ENCODE assay signal across 26 mouse cellular contexts in genomic region chr2:5028047-5028446, GRCm38 (mm10). TPM values are rescaled to one million over a fixed set of nuclear protein-coding genes. Genes with fewer than 3 reads are reported as not detected.
DNase-seq lines count a peak whose midpoint lies in the region; ATAC-seq and TF ChIP-seq lines count a peak whose summit lies in the region.
"Had no signal": no experiment of that assay in that cellular context is flagged by ENCODE, and none has a peak within 500 bp of the region (broad histone marks: within the 10 kb centered on the region; RNA-seq: fewer than 3 reads in every experiment).

No protein-coding gene starts in this region.

- peak overlapping the region; percentile 65 for H3K27ac ChIP-seq in gastrocnemius, adult 2 months
- peak overlapping the region; percentile 48 for H3K27ac ChIP-seq in heart, adult 2 months
- H3K27ac ChIP-seq in heart, postnatal 0 days (ENCODE audit: low read depth): no peak overlapping the region
- no peak overlapping the region for H3K27ac ChIP-seq in forebrain, embryonic 11.5 days (ENCODE audit: low read depth, low read length)
- no peak overlapping the region for H3K27ac ChIP-seq in midbrain, embryonic 11.5 days (ENCODE audit: low read depth, low read length)
- H3K27ac ChIP-seq: forebrain, embryonic 13.5 days; kidney, embryonic 15.5 days; limb, embryonic 13.5 days; liver, embryonic 13.5 days; midbrain, embryonic 13.5 days had no signal

- H3K4me1 ChIP-seq in heart, adult 2 months (ENCODE audit: control insufficient read depth, insufficient read depth, low read length): no peaks in the 10 kb centered on the region
- no peaks in the 10 kb centered on the region for H3K4me1 ChIP-seq in heart, postnatal 0 days (ENCODE audit: control insufficient read depth, insufficient read depth)
- no peaks in the 10 kb centered on the region for H3K4me1 ChIP-seq in forebrain, embryonic 11.5 days (replicated peaks; ENCODE audit: control insufficient read depth, insufficient read depth, low read length)
- no peaks in the 10 kb centered on the region for H3K4me1 ChIP-seq in midbrain, embryonic 11.5 days (ENCODE audit: control insufficient read depth, insufficient read depth, low read length)
- H3K4me1 ChIP-seq: kidney, embryonic 15.5 days; midbrain, embryonic 13.5 days had no signal

- TF ChIP-seq POLR2A in heart, adult 2 months (IDR thresholded peaks at IDR 0.05; ENCODE audit: insufficient read depth, low read depth, low read length): no peak

- ATAC-seq in heart, postnatal 0 days (ENCODE audit: insufficient read depth, low read depth): peak; percentile 78
- ATAC-seq in forebrain, embryonic 11.5 days (replicated peaks; ENCODE audit: low FRiP score): no peak
- no peak for ATAC-seq in midbrain, embryonic 11.5 days (ENCODE audit: low FRiP score)
- ATAC-seq: forebrain, embryonic 13.5 days; hindbrain, embryonic 16.5 days; midbrain, embryonic 13.5 days had no signal

- no peaks in the 10 kb centered on the region for H3K79me2 ChIP-seq in heart, adult 2 months (replicated peaks; ENCODE audit: control insufficient read depth, insufficient read depth, low read length)

- H3K36me3 ChIP-seq in heart, adult 2 months (ENCODE audit: control insufficient read depth, insufficient read depth, low read length): no peaks in the 10 kb centered on the region; the same call in 1 of the 2 replicates
- peaks cover 27% of the 10 kb centered on the region; the same call in 1 of the 2 replicates for H3K36me3 ChIP-seq in heart, postnatal 0 days (replicated peaks; ENCODE audit: control insufficient read depth, insufficient read depth, low read length)
- H3K36me3 ChIP-seq in forebrain, embryonic 11.5 days (ENCODE audit: control insufficient read depth, insufficient read depth, low read length): no peaks in the 10 kb centered on the region
- no peaks in the 10 kb centered on the region for H3K36me3 ChIP-seq in midbrain, embryonic 11.5 days (ENCODE audit: control insufficient read depth, insufficient read depth, low read length)
- H3K36me3 ChIP-seq: limb, embryonic 13.5 days; midbrain, embryonic 13.5 days had no signal

- 64% methylated on average over 7 of the region's 7 CpGs for WGBS in heart, adult 2 months
- 47% methylated on average over 7 of the region's 7 CpGs for WGBS in heart, postnatal 0 days
- 92% methylated on average over 7 of the region's 7 CpGs for whole genome bisulfite sequencing in forebrain, embryonic 11.5 days
- 91% methylated on average over 7 of the region's 7 CpGs for whole genome bisulfite sequencing in midbrain, embryonic 11.5 days

- no peaks in the 10 kb centered on the region for H3K9me3 ChIP-seq in heart, postnatal 0 days (replicated peaks; ENCODE audit: control insufficient read depth, low read length)
- no peaks in the 10 kb centered on the region for H3K9me3 ChIP-seq in forebrain, embryonic 11.5 days (ENCODE audit: control insufficient read depth, low read length)
- no peaks in the 10 kb centered on the region for H3K9me3 ChIP-seq in midbrain, embryonic 11.5 days (ENCODE audit: control insufficient read depth, low read length)
- H3K9me3 ChIP-seq: forebrain, embryonic 13.5 days; kidney, embryonic 15.5 days; liver, embryonic 13.5 days; midbrain, embryonic 13.5 days had no signal

- H3K4me3 ChIP-seq in gastrocnemius, adult 2 months: no peak overlapping the region
- no peak overlapping the region for H3K4me3 ChIP-seq in heart, adult 2 months
- H3K4me3 ChIP-seq in heart, postnatal 0 days (ENCODE audit: low read depth, low read length): no peak overlapping the region
- no peak overlapping the region for H3K4me3 ChIP-seq in forebrain, embryonic 11.5 days (ENCODE audit: low read depth, low read length)
- no peak overlapping the region for H3K4me3 ChIP-seq in midbrain, embryonic 11.5 days (ENCODE audit: low read depth, low read length)
- H3K4me3 ChIP-seq: forebrain, embryonic 13.5 days; kidney, embryonic 15.5 days; limb, embryonic 13.5 days; liver, embryonic 13.5 days; midbrain, embryonic 13.5 days had no signal

- H3K27me3 ChIP-seq in heart, adult 2 months (ENCODE audit: control insufficient read depth, insufficient read depth, low read length): no peaks in the 10 kb centered on the region
- no peaks in the 10 kb centered on the region for H3K27me3 ChIP-seq in heart, postnatal 0 days (ENCODE audit: control insufficient read depth, insufficient read depth, low read length)
- H3K27me3 ChIP-seq in forebrain, embryonic 11.5 days (ENCODE audit: control insufficient read depth, insufficient read depth, low read length): no peaks in the 10 kb centered on the region
- no peaks in the 10 kb centered on the region for H3K27me3 ChIP-seq in midbrain, embryonic 11.5 days (ENCODE audit: control insufficient read depth, insufficient read depth, low read length)
- H3K27me3 ChIP-seq: forebrain, embryonic 13.5 days; kidney, embryonic 15.5 days; limb, embryonic 13.5 days; liver, embryonic 13.5 days; midbrain, embryonic 13.5 days had no signal

- DNase-seq in gastrocnemius, adult 2 months: peak; percentile 45
- no peak for DNase-seq in gastrocnemius, postnatal 14 days
- DNase-seq in heart, adult 2 months: peak in 1 of 2 experiments; percentile 48
- DNase-seq in heart, postnatal 0 days (ENCODE audit: low spot score): peak; percentile 18
- DNase-seq in MN1 (ENCODE audit: low spot score): no peak
- DNase-seq in forebrain, embryonic 11.5 days (ENCODE audit: low spot score): no peak
- no peak for DNase-seq in midbrain, embryonic 11.5 days (ENCODE audit: low spot score, missing footprints)
- DNase-seq: adrenal gland, adult 2 months; cerebellum, adult 11-12 months; cerebellum, postnatal 14 days; kidney, adult 11 months; kidney, postnatal 36 days; liver, embryonic 13.5 days; lung, adult 2 months; right cerebral cortex, postnatal 14 days; spleen, adult 18-20 months had no signal

- TF ChIP-seq EP300 in heart, adult 2 months (IDR thresholded peaks at IDR 0.05; ENCODE audit: insufficient read depth, low read depth, low read length): peak; percentile 40; the same call in 1 of the 2 replicates
- TF ChIP-seq EP300 in heart, postnatal 0 days (IDR thresholded peaks at IDR 0.05; ENCODE audit: low read depth): no peak

- H3K4me2 ChIP-seq in heart, postnatal 0 days (ENCODE audit: low read depth, low read length): no peak overlapping the region
- H3K4me2 ChIP-seq in forebrain, embryonic 11.5 days (ENCODE audit: low read depth, low read length, severe bottlenecking): no peak overlapping the region
- no peak overlapping the region for H3K4me2 ChIP-seq in midbrain, embryonic 11.5 days
- H3K4me2 ChIP-seq: forebrain, embryonic 13.5 days; kidney, embryonic 15.5 days; limb, embryonic 13.5 days; liver, embryonic 13.5 days; midbrain, embryonic 13.5 days had no signal

- H3K9ac ChIP-seq in heart, adult 2 months (ENCODE audit: low read depth, low read length): no peak overlapping the region
- H3K9ac ChIP-seq in heart, postnatal 0 days (replicated peaks; ENCODE audit: low read depth, low read length): no peak overlapping the region
- no peak overlapping the region for H3K9ac ChIP-seq in forebrain, embryonic 11.5 days (ENCODE audit: low read length)
- no peak overlapping the region for H3K9ac ChIP-seq in midbrain, embryonic 11.5 days (ENCODE audit: low read length)
- H3K9ac ChIP-seq: forebrain, embryonic 13.5 days; kidney, embryonic 15.5 days; limb, embryonic 13.5 days; liver, embryonic 13.5 days; midbrain, embryonic 13.5 days had no signal

- intact Hi-C loops in gastrocnemius, adult 2 months (cut with DNase I): loop anchor here (5.0 kb wide), 1 partner anchor 34 kb away; the partner anchor contains the start of gene Optn
- intact Hi-C loops in gastrocnemius, postnatal 14 days (cut with DNase I; ENCODE audit: low total_unique reads): loop anchor here (5.0 kb wide), 1 partner anchor 111 kb away; the partner anchor contains the start of gene Phyh
- intact Hi-C loops in heart, adult 2 months (cut with DNase I): no loop called here

- no peak for TF ChIP-seq CTCF in gastrocnemius, adult 2 months (IDR thresholded peaks at IDR 0.05)
- TF ChIP-seq CTCF in heart, adult 2 months (IDR thresholded peaks at IDR 0.05): no peak
- no peak for TF ChIP-seq CTCF in heart, postnatal 0 days (IDR thresholded peaks at IDR 0.05; ENCODE audit: low read depth)

RNA-seq across cellular contexts. Expression of gene Mcm10, which starts 15.5 kb away (rescaled TPM):
- total RNA-seq in gastrocnemius, adult 2 months (2021): under 1 TPM in 1 of 2 experiments, not detected in 1; 0.08 TPM
- 1 to 10 TPM in 1 of 2 experiments, under 1 TPM in 1; 0.62 to 1.8 TPM for total RNA-seq in gastrocnemius, postnatal 14 days (2021)
- under 1 TPM; 0.31 to 0.39 TPM for total RNA-seq in heart, adult 2 months (2021)
- polyA plus RNA-seq in heart, adult 2 months (2012; rRNA removed): 0.14 and 0.85 TPM in 2 replicates
- 3.5 and 3.8 TPM in 2 replicates for total RNA-seq in heart, postnatal 0 days (2014; rRNA removed; ENCODE audit: low replicate concordance)
- 3.1 and 3.2 TPM in 2 replicates for polyA plus RNA-seq in heart, postnatal 0 days (2015; fragmentation: Nextera tagmentation; extraction: Ambion mirVana)
- 66.0 and 67.5 TPM in 2 replicates for polyA plus RNA-seq in forebrain, embryonic 11.5 days (2014; fragmentation: Nextera tagmentation; extraction: Ambion mirVana)
- polyA plus RNA-seq in midbrain, embryonic 11.5 days (2014; fragmentation: Nextera tagmentation; extraction: Ambion mirVana): 49.8 and 53.1 TPM in 2 replicates
- total RNA-seq: gastrocnemius, adult 8-10 months had no signal

RNA-seq across cellular contexts. Expression of gene Optn, which starts 35.8 kb away (rescaled TPM):
- 10 to 100 TPM; 80.2 to 99.2 TPM for total RNA-seq in gastrocnemius, adult 2 months (2021)
- 10 to 100 TPM; 27.2 to 33.8 TPM for total RNA-seq in gastrocnemius, postnatal 14 days (2021)
- 10 to 100 TPM; 76.3 to 100.0 TPM for total RNA-seq in heart, adult 2 months (2021)
- polyA plus RNA-seq in heart, adult 2 months (2012; rRNA removed): 16.5 and 18.6 TPM in 2 replicates
- 22.8 and 38.4 TPM in 2 replicates for total RNA-seq in heart, postnatal 0 days (2014; rRNA removed; ENCODE audit: low replicate concordance)
- polyA plus RNA-seq in heart, postnatal 0 days (2015; fragmentation: Nextera tagmentation; extraction: Ambion mirVana): 20.2 and 23.2 TPM in 2 replicates
- polyA plus RNA-seq in forebrain, embryonic 11.5 days (2014; fragmentation: Nextera tagmentation; extraction: Ambion mirVana): 3.0 and 3.6 TPM in 2 replicates
- polyA plus RNA-seq in midbrain, embryonic 11.5 days (2014; fragmentation: Nextera tagmentation; extraction: Ambion mirVana): 4.3 and 5.2 TPM in 2 replicates

RNA-seq across cellular contexts. Expression of gene Ucma, which starts 52.1 kb away (rescaled TPM):
- total RNA-seq in gastrocnemius, adult 2 months (2021): not detected
- total RNA-seq in gastrocnemius, postnatal 14 days (2021): under 1 TPM in 1 of 2 experiments, not detected in 1; 0.39 TPM
- not detected for total RNA-seq in heart, adult 2 months (2021)
- polyA plus RNA-seq in heart, adult 2 months (2012; rRNA removed): 0.88 and 1.4 TPM in 2 replicates
- not detected in 2 replicates for total RNA-seq in heart, postnatal 0 days (2014; rRNA removed; ENCODE audit: low replicate concordance)
- polyA plus RNA-seq in heart, postnatal 0 days (2015; fragmentation: Nextera tagmentation; extraction: Ambion mirVana): not detected in 2 replicates
- polyA plus RNA-seq in forebrain, embryonic 11.5 days (2014; fragmentation: Nextera tagmentation; extraction: Ambion mirVana): 0.48 and 0.61 TPM in 2 replicates
- polyA plus RNA-seq in midbrain, embryonic 11.5 days (2014; fragmentation: Nextera tagmentation; extraction: Ambion mirVana): not detected in 2 replicates
- total RNA-seq: adrenal gland, adult 2 months; adrenal gland, postnatal 4 days; hematopoietic stem cell, adult 5-6 weeks; megakaryocyte, adult 5-6 weeks had no signal
- polyA plus RNA-seq: adrenal gland, adult 2 months; heart, embryonic 14.5 days; kidney, embryonic 15.5 days; liver, embryonic 13.5 days; midbrain, embryonic 13.5 days had no signal

Comparison
In these comparisons a context has a peak if more than half of its experiments do, and no peak if none do; other contexts are left out.
1. DNase-seq: peak in gastrocnemius, adult 2 months (single experiment) and heart, postnatal 0 days (single experiment); none in gastrocnemius, postnatal 14 days (single experiment), MN1 (single experiment), forebrain, embryonic 11.5 days (single experiment) and midbrain, embryonic 11.5 days (single experiment).
2. H3K27ac ChIP-seq: peak in gastrocnemius, adult 2 months (single experiment) and heart, adult 2 months (single experiment); none in heart, postnatal 0 days (single experiment), forebrain, embryonic 11.5 days (single experiment) and midbrain, embryonic 11.5 days (single experiment).